Mouse (Mus musculus): ENCODE measurements around the gene Nckap5.

DNA sequence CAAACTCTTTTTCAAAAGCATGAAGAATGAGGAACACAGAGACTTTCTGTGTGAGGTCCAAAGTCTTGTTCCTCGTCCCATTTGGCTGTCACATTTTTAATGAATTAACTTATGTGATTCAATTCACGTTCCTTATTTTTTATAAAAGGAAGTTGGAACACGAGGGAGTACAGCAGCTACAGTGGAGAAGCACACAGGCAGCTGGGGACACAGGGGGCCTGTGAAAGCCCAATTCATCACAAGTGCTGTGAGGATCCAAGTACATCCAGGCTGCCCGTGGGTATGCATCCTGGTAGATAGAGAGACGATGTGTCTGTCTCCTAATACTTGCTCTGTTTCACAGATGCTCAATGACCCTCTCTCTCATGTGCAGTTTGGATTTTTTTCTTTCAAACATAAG is 576.2 kb downstream of the Nckap5 start:
- no peak for TF ChIP-seq CTCF (conservative IDR thresholded peaks at IDR 0.05; ENCODE audit: insufficient read depth, insufficient read length, low read depth, low read length)
- TF ChIP-seq POLR2A (IDR thresholded peaks at IDR 0.05; ENCODE audit: low read depth, low read length): no peak
